Mouse (Mus musculus) megakaryocyte, embryonic 14.5 days (primary cell): ENCODE data around the gene Ubash3a. TPM values are rescaled to one million over a fixed set of nuclear protein-coding genes. Genes with fewer than 3 reads are reported as not detected.

ENCODE experiments used
- H3K27me3 ChIP-seq: replicated peaks from 2 replicates; pipeline ENCODE3; 2012; ENCODE audit warnings: inconsistent platforms
- H3K36me3 ChIP-seq: replicated peaks from 2 replicates; pipeline ENCODE3; 2012; ENCODE audit warnings: low read length, inconsistent platforms, mixed read lengths
- H3K4me1 ChIP-seq: 2 replicates; pipeline ENCODE4 v1.6.1; 2012; ENCODE audit warnings: inconsistent platforms
- H3K4me3 ChIP-seq: replicated peaks from 2 replicates; pipeline ENCODE3; 2012; ENCODE audit warnings: moderate library complexity, mild to moderate bottlenecking, inconsistent platforms
- H3K9me3 ChIP-seq: 2 replicates; pipeline ENCODE4 v1.6.1; 2012; ENCODE audit warnings: inconsistent platforms
- FLI1 ChIP-seq: IDR thresholded peaks from 2 replicates; pipeline ENCODE4 v1.6.1; 2012; ENCODE audit warnings: low read length, inconsistent platforms, mixed read lengths
- GATA1 ChIP-seq: IDR thresholded peaks from 3 replicates; pipeline ENCODE4 v1.6.1; 2012; ENCODE audit warnings: mixed read lengths, low read length, inconsistent platforms, borderline replicate concordance
- polyA plus RNA-seq: library from polyadenylated mRNA; stranded (reverse); fragments of >175 nt; gene quantifications from 2 replicates; pipeline ENCODE4 v1.2.3, GENCODE M21; 2012; ENCODE audit warnings: low replicate concordance; ENCODE audit not compliant: insufficient read depth

Ubash3a gene
- polyA plus RNA-seq, 1 experiment: 45.2 TPM

GRCm38 (mm10) chr17:31238234-31239020, 30.8 kb downstream of the Ubash3a start:
- Histone ChIP-seq H3K27me3 (no peaks in the 10 kb centered on the region), H3K36me3 (peaks cover 98% of the 10 kb centered on the region), H3K4me1 (peaks cover 31% of the 10 kb centered on the region), H3K9me3 (peaks cover 14% of the 10 kb centered on the region), H3K4me3 (no peak overlapping the region)
- no peak for TF ChIP-seq FLI1
- TF ChIP-seq GATA1: no peak

DNA sequence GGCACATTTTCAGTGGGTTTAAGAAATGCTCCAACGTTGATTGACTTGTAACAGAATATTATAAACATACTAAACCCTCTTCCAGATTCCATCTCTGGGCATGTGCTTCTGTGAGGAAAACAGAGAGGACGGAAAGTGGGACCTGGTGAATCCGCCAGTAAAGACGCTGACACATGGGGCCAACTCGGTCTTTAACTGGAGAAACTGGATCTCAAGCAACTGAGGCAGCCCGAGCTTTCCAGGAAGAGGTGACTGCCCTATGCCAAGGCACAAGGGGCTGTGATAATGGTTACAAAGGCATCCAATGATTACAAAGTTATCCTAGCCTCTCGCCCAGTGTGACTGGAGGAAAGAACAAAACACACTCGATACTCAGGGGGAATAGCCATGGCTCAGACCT, 33.5 kb downstream of the Ubash3a start:
- Histone ChIP-seq H3K9me3 (peaks cover 33% of the 10 kb centered on the region), H3K4me1 (peaks cover 37% of the 10 kb centered on the region), H3K27me3 (no peaks in the 10 kb centered on the region), H3K36me3 (peaks cover 95% of the 10 kb centered on the region), H3K4me3 (no peak overlapping the region)
- TF ChIP-seq FLI1 (no peak), GATA1 (no peak)

DNA sequence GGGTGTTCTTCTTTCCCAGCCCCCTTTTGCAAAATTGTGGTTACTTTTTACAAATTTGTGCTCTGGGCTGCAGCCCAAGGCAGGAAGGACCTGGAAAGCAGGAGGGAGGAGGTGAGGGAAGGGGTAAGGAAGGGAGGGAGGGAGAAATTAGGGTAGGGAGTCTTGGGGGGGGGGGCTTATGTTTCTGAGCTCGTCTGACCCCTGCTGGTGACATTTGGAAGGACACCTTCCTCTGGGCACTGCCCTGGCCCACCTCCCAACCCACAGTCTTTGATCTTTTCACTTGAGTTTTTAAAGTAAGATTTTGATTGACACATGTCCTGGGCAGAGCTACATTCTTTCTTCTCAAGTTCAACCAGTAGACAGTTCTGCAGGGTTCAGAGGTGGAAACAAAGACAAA, 35.1 kb downstream of the Ubash3a start:
- TF ChIP-seq FLI1: no peak
- no peak for TF ChIP-seq GATA1
- Histone ChIP-seq H3K27me3 (no peaks in the 10 kb centered on the region), H3K36me3 (peaks cover 82% of the 10 kb centered on the region), H3K9me3 (peaks cover 33% of the 10 kb centered on the region), H3K4me1 (peaks cover 44% of the 10 kb centered on the region), H3K4me3 (no peak overlapping the region)

DNA sequence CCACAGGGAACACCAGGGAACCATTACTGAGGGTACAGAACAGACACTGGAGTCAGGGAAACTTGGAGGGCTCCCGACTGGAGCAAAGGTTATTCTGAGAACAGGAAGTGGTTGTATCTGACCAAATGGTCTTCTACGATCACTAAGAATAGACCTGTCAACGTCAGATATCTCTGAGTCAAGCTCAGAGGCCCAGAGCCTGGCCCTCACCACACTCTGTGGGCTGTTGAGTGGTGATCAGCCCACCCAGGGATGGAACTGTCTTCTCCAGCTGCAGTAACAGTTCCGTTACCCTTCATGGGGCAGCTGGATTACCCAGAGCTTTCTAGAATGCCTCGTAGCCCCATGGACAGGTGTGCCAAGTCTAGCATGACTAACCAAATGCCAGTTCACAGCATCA, 37.6 kb downstream of the Ubash3a start:
- TF ChIP-seq GATA1: no peak
- TF ChIP-seq FLI1: no peak
- H3K4me3 ChIP-seq: peak overlapping the region; percentile 59
- peaks cover 57% of the 10 kb centered on the region for H3K36me3 ChIP-seq
- peaks cover 39% of the 10 kb centered on the region for H3K4me1 ChIP-seq
- peaks cover 33% of the 10 kb centered on the region for H3K9me3 ChIP-seq
- H3K27me3 ChIP-seq: no peaks in the 10 kb centered on the region

- no peak for TF ChIP-seq FLI1
- no peak for TF ChIP-seq GATA1
- Histone ChIP-seq H3K9me3 (peaks cover 32% of the 10 kb centered on the region), H3K36me3 (peaks cover 38% of the 10 kb centered on the region), H3K4me1 (peaks cover 49% of the 10 kb centered on the region), H3K4me3 (no peak overlapping the region), H3K27me3 (no peaks in the 10 kb centered on the region)
These were observed 39.5 kb downstream of the Ubash3a start for GRCm38 (mm10) chr17:31247144-31247543.

GRCm38 (mm10) chr17:31253951-31254350, 46.3 kb downstream of the Ubash3a start:
- Histone ChIP-seq H3K4me1 (peaks cover 43% of the 10 kb centered on the region), H3K9me3 (no peaks in the 10 kb centered on the region), H3K4me3 (no peak overlapping the region), H3K27me3 (no peaks in the 10 kb centered on the region), H3K36me3 (peaks cover 3% of the 10 kb centered on the region)
- TF ChIP-seq FLI1 (no peak), GATA1 (no peak)

GRCm38 (mm10) chr17:31254463-31254931, 46.8 kb downstream of the Ubash3a start:
- Histone ChIP-seq H3K9me3 (no peaks in the 10 kb centered on the region), H3K36me3 (peaks cover 3% of the 10 kb centered on the region), H3K4me1 (peaks cover 43% of the 10 kb centered on the region), H3K4me3 (peak overlapping the region; percentile 30), H3K27me3 (no peaks in the 10 kb centered on the region)
- TF ChIP-seq GATA1 (no peak), FLI1 (no peak)

DNA sequence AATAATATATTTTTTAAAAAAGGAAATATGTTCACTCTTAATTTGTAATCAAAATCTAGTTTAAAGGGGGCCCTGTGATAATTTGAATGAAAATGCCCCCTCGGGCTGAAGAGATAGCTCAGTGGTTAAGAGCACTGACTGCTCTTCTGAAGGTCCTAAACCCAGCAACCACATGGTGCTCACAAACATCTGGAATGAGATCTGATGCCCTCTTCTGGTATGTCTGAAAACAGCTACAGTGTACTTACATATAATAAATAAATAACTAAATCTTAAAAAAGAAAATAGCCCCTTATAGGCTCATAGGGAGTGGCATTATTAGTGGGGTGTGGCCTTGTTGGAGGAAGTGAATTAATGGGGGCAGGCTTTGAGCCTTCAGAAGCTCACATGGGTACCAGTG, 49.5 kb downstream of the Ubash3a start:
- peaks cover 43% of the 10 kb centered on the region for H3K4me1 ChIP-seq
- no peak overlapping the region for H3K4me3 ChIP-seq
- H3K36me3 ChIP-seq: peaks cover 3% of the 10 kb centered on the region
- TF ChIP-seq GATA1: no peak
- TF ChIP-seq FLI1: no peak
- H3K27me3 ChIP-seq: no peaks in the 10 kb centered on the region
- H3K9me3 ChIP-seq: no peaks in the 10 kb centered on the region

- H3K4me3 ChIP-seq: no peak overlapping the region
These were observed 50.2 kb downstream of the Ubash3a start for GRCm38 (mm10) chr17:31257898-31258297.

GRCm38 (mm10) chr17:31258310-31258865, 50.7 kb downstream of the Ubash3a start:
- Histone ChIP-seq H3K9me3 (no peaks in the 10 kb centered on the region), H3K4me3 (no peak overlapping the region), H3K27me3 (no peaks in the 10 kb centered on the region), H3K4me1 (peaks cover 33% of the 10 kb centered on the region), H3K36me3 (peaks cover 3% of the 10 kb centered on the region)
- TF ChIP-seq GATA1 (no peak), FLI1 (no peak)

More at GRCm38 (mm10) chr17:31257898-31258297, 50.2 kb downstream of the Ubash3a start:
- peaks cover 36% of the 10 kb centered on the region for H3K4me1 ChIP-seq
- H3K9me3 ChIP-seq: no peaks in the 10 kb centered on the region
- H3K27me3 ChIP-seq: no peaks in the 10 kb centered on the region
- peaks cover 3% of the 10 kb centered on the region for H3K36me3 ChIP-seq
- TF ChIP-seq GATA1 (no peak), FLI1 (no peak)

GRCm38 (mm10) chr17:31259145-31259544, 51.5 kb downstream of the Ubash3a start:
- Histone ChIP-seq H3K4me1 (peaks cover 29% of the 10 kb centered on the region), H3K9me3 (no peaks in the 10 kb centered on the region), H3K4me3 (no peak overlapping the region), H3K27me3 (peaks cover 3% of the 10 kb centered on the region), H3K36me3 (peaks cover 3% of the 10 kb centered on the region)
- TF ChIP-seq GATA1 (no peak), FLI1 (no peak)
